Mouse (Mus musculus) neural tube, embryonic 12.5 days (tissue): ENCODE measurements at regions not wholly inside any gene's neighbourhood (a gene's known extent, or its start where the extent isn't known, plus 50 kb on each side); places are given as distances from the start of the nearest gene placed in this dataset.

ENCODE experiments used
- ATAC-seq: fragments of 200-750 bp; cut with Nextera tagmentation; 2 replicates; pipeline ENCODE4 v1.8.0; 2017; ENCODE audit warnings: low read depth, mild to moderate bottlenecking, moderate TSS enrichment, moderate library complexity; ENCODE audit not compliant: low FRiP score
- H3K27ac ChIP-seq: fragments of 300-500 bp; sonication (generic); 2 replicates; pipeline ENCODE4 v1.5.1; 2016
- H3K27me3 ChIP-seq: fragments of 300-500 bp; sonication (generic); replicated peaks from 2 replicates; pipeline ENCODE4 v1.6.1; 2016; ENCODE audit warnings: mild to moderate bottlenecking
- H3K36me3 ChIP-seq: fragments of 300-500 bp; sonication (generic); 2 replicates; pipeline ENCODE4 v1.6.1; 2016; ENCODE audit warnings: mild to moderate bottlenecking
- H3K4me1 ChIP-seq: fragments of 300-500 bp; sonication (generic); 2 replicates; pipeline ENCODE4 v1.6.1; 2016
- H3K4me2 ChIP-seq: fragments of 300-500 bp; sonication (generic); replicated peaks from 2 replicates; pipeline ENCODE4 v1.6.1; 2016; ENCODE audit warnings: mild to moderate bottlenecking
- H3K4me3 ChIP-seq: fragments of 300-500 bp; sonication (generic); 2 replicates; pipeline ENCODE4 v1.5.1; 2016
- H3K9ac ChIP-seq: fragments of 300-500 bp; sonication (generic); 2 replicates; pipeline ENCODE4 v1.6.1; 2016; ENCODE audit warnings: mild to moderate bottlenecking
- H3K9me3 ChIP-seq: fragments of 300-500 bp; sonication (generic); 2 replicates; pipeline ENCODE4 v1.6.1; 2016; ENCODE audit warnings: mild to moderate bottlenecking
- whole genome bisulfite sequencing: fragments of 180-500 bp; shearing (Covaris S2); methylation state at CpG from one replicate; pipeline ENCODE4 v1.1.7; 2016; 5-methylcytosine and 5-hydroxymethylcytosine counted together

DNA sequence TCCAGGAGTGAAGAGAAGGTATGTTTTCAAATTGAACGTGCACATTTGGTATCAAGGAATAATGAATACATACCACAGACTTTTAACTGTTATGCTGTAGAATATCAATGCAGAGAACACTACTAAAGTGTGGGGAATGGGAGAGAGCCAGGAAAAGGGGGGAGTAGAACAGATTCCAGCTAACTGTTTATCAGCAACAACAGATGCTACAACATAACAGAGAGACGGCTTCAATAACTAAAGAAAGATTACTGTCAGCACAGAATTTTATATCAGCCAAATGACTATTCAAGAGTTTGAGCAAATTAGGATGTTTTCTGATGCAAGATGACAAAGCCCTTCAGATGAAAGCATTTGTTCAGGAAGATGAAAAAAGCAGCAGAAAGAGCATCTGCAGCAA lies 183.0 kb downstream of the Cox7c start:
- no peak overlapping the region for H3K4me3 ChIP-seq
- H3K4me2 ChIP-seq: no peak overlapping the region
- no peaks in the 10 kb centered on the region for H3K9me3 ChIP-seq
- no peaks in the 10 kb centered on the region for H3K27me3 ChIP-seq
- WGBS: 90% methylated on average over 2 of the region's 2 CpGs
- no peak overlapping the region for H3K9ac ChIP-seq
- H3K4me1 ChIP-seq: no peaks in the 10 kb centered on the region
- no peak for ATAC-seq
- no peaks in the 10 kb centered on the region for H3K36me3 ChIP-seq
- H3K27ac ChIP-seq: no peak overlapping the region

DNA sequence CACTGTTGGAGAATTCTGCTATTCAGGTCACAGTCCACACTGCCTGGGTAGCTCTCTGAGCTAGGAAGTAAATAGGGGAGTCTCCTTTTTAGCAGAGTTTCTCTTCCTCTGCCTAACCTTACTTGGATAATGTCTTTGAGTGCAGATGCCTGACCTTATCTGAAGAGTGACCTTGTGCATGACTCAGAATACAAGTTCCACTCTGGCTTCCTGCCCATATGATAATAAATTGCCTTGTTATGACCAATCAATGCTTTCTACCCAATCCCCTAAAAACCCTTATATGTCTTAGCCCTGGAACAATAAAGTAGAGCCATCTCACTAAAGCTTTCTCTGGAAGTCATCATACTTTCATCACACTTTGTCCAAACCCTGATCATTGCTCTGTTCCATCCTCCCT lies 198.4 kb downstream of the Cox7c start:
- no peak overlapping the region for H3K9ac ChIP-seq
- H3K4me3 ChIP-seq: no peak overlapping the region
- no peak overlapping the region for H3K4me2 ChIP-seq
- no peak for ATAC-seq
- no peaks in the 10 kb centered on the region for H3K9me3 ChIP-seq
- no peaks in the 10 kb centered on the region for H3K4me1 ChIP-seq
- H3K27me3 ChIP-seq: no peaks in the 10 kb centered on the region
- H3K36me3 ChIP-seq: no peaks in the 10 kb centered on the region
- H3K27ac ChIP-seq: no peak overlapping the region

DNA sequence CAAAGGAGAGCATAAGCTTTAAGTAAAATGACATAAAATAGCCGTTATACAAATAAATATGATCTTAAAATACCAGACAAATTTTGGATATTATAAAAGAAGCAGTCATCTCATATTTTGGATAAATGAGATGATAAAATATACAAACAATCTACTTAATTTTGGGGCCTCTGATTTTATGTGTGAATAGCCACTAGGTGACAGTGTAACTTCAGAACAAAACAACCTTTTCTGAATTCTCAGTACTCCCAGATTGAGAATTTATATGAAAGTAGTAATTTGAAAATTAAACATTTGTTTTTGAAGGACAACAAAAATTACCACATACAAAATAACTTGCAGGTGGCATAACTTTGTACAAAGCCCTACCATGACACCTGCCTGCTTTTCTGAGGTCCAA lies 216.8 kb downstream of the Cox7c start:
- no peak for ATAC-seq
- H3K36me3 ChIP-seq: no peaks in the 10 kb centered on the region
- no peaks in the 10 kb centered on the region for H3K4me1 ChIP-seq
- H3K4me3 ChIP-seq: no peak overlapping the region
- H3K4me2 ChIP-seq: no peak overlapping the region
- H3K27me3 ChIP-seq: no peaks in the 10 kb centered on the region
- no peak overlapping the region for H3K9ac ChIP-seq
- H3K27ac ChIP-seq: no peak overlapping the region
- H3K9me3 ChIP-seq: no peaks in the 10 kb centered on the region
- WGBS: 81% methylated on average over 1 of the region's 1 CpGs
